Mouse (Mus musculus) intestine, embryonic 14.5 days (tissue): ENCODE measurements around the gene Erg. TPM values are rescaled to one million over a fixed set of nuclear protein-coding genes. Genes with fewer than 3 reads are reported as not detected.

ENCODE experiments used
- polyA plus RNA-seq: library from polyadenylated mRNA; unstranded; fragments of >200 nt; fragmentation: Nextera tagmentation; extraction: Ambion mirVana; gene quantifications from 2 replicates; pipeline ENCODE4 v1.2.1, GENCODE M21; 2014

Erg gene
- polyA plus RNA-seq, 1 experiment from 2014 or later, result 2.8 TPM

Other genes with a start within 250 kb of the Erg start
- 52.8 and 57.9 TPM in 2 replicates for gene Ets2, start 115.5 kb upstream of the Erg start, polyA plus RNA-seq